Mouse (Mus musculus) erythroblast, embryonic 14.5 days (primary cell): ENCODE results near the gene Usp35. TPM values are rescaled to one million over a fixed set of nuclear protein-coding genes. Genes with fewer than 3 reads are reported as not detected.

Source experiments
- H3K27me3 ChIP-seq: 2 replicates; pipeline ENCODE4 v1.6.1; 2012; ENCODE audit warnings: inconsistent platforms; ENCODE audit not compliant: control insufficient read depth
- H3K36me3 ChIP-seq: 2 replicates; pipeline ENCODE4 v1.6.1; 2012; ENCODE audit warnings: mild to moderate bottlenecking, inconsistent platforms; ENCODE audit not compliant: control insufficient read depth
- H3K4me1 ChIP-seq: 2 replicates; pipeline ENCODE4 v1.6.1; 2012; ENCODE audit warnings: inconsistent platforms; ENCODE audit not compliant: control insufficient read depth
- H3K4me3 ChIP-seq: replicated peaks from 2 replicates; pipeline ENCODE3; 2012; ENCODE audit warnings: moderate library complexity, mild to moderate bottlenecking, inconsistent platforms
- H3K9me3 ChIP-seq: 2 replicates; pipeline ENCODE4 v1.6.1; 2012; ENCODE audit warnings: low read length, inconsistent platforms, mixed read lengths; ENCODE audit not compliant: control insufficient read depth
- GATA1 ChIP-seq: IDR thresholded peaks from 2 replicates; pipeline ENCODE4 v1.6.1; 2012; ENCODE audit warnings: low read length, inconsistent platforms, mixed read lengths
- TAL1 ChIP-seq: IDR thresholded peaks from 3 replicates; pipeline ENCODE4 v1.6.1; 2012; ENCODE audit warnings: low read length, inconsistent platforms, mixed read lengths
- polyA plus RNA-seq: library from polyadenylated mRNA; stranded (reverse); fragments of >175 nt; gene quantifications from 2 replicates; pipeline ENCODE4 v1.2.3, GENCODE M21; 2012

Gene Usp35
- polyA plus RNA-seq, 1 experiment: 0.02 TPM

GRCm38 (mm10) chr7:97358347-97358746 is 26.5 kb upstream of the Usp35 start:
- H3K36me3 ChIP-seq: no peaks in the 10 kb centered on the region

GRCm38 (mm10) chr7:97357840-97358239 is 26.0 kb upstream of the Usp35 start:
- H3K27me3 ChIP-seq: peaks cover 22% of the 10 kb centered on the region
- H3K36me3 ChIP-seq: no peaks in the 10 kb centered on the region
- 0 out of 2 replicates have a peak, but pooled peaks cover 2% of the 10 kb centered on the region for H3K9me3 ChIP-seq
- TF ChIP-seq GATA1 (no peak), TAL1 (no peak)
- no peak overlapping the region for H3K4me3 ChIP-seq
- H3K4me1 ChIP-seq: peaks cover 2% of the 10 kb centered on the region; the same call in 1 of the 2 replicates

More at GRCm38 (mm10) chr7:97358347-97358746, 26.5 kb upstream of the Usp35 start:
- Histone ChIP-seq H3K27me3 (peaks cover 27% of the 10 kb centered on the region), H3K4me1 (peaks cover 2% of the 10 kb centered on the region; the same call in 1 of the 2 replicates), H3K4me3 (no peak overlapping the region), H3K9me3 (0 out of 2 replicates have a peak, but pooled peaks cover 2% of the 10 kb centered on the region)
- TF ChIP-seq TAL1 (no peak), GATA1 (no peak)

- TF ChIP-seq GATA1: no peak
- no peak for TF ChIP-seq TAL1
- Histone ChIP-seq H3K4me3 (no peak overlapping the region), H3K36me3 (no peaks in the 10 kb centered on the region), H3K4me1 (no peaks in the 10 kb centered on the region), H3K27me3 (peaks cover 13% of the 10 kb centered on the region), H3K9me3 (0 out of 2 replicates have a peak, but pooled peaks cover 2% of the 10 kb centered on the region)
These were observed 25.1 kb upstream of the Usp35 start for GRCm38 (mm10) chr7:97356875-97357276.

GRCm38 (mm10) chr7:97356253-97356652 is 24.4 kb upstream of the Usp35 start:
- Histone ChIP-seq H3K36me3 (no peaks in the 10 kb centered on the region), H3K9me3 (no peaks in the 10 kb centered on the region), H3K4me1 (no peaks in the 10 kb centered on the region), H3K27me3 (peaks cover 9% of the 10 kb centered on the region), H3K4me3 (no peak overlapping the region)
- TF ChIP-seq TAL1 (no peak), GATA1 (no peak)

- TF ChIP-seq TAL1: no peak
- TF ChIP-seq GATA1: no peak
- no peaks in the 10 kb centered on the region for H3K4me1 ChIP-seq
- H3K4me3 ChIP-seq: no peak overlapping the region
These were observed 23.4 kb upstream of the Usp35 start for GRCm38 (mm10) chr7:97355068-97355841.

GRCm38 (mm10) chr7:97353356-97353755 is 21.5 kb upstream of the Usp35 start:
- Histone ChIP-seq H3K36me3 (no peaks in the 10 kb centered on the region), H3K27me3 (no peaks in the 10 kb centered on the region; the same call in 1 of the 2 replicates), H3K4me3 (no peak overlapping the region), H3K4me1 (no peaks in the 10 kb centered on the region), H3K9me3 (no peaks in the 10 kb centered on the region)
- TF ChIP-seq TAL1 (no peak), GATA1 (no peak)

More at GRCm38 (mm10) chr7:97355068-97355841, 23.4 kb upstream of the Usp35 start:
- H3K36me3 ChIP-seq: no peaks in the 10 kb centered on the region
- peaks cover 3% of the 10 kb centered on the region for H3K27me3 ChIP-seq
- H3K9me3 ChIP-seq: no peaks in the 10 kb centered on the region

GRCm38 (mm10) chr7:97351792-97352513 is 20.1 kb upstream of the Usp35 start:
- no peaks in the 10 kb centered on the region for H3K9me3 ChIP-seq
- H3K27me3 ChIP-seq: no peaks in the 10 kb centered on the region; the same call in 1 of the 2 replicates
- no peak for TF ChIP-seq TAL1
- TF ChIP-seq GATA1: no peak
- no peaks in the 10 kb centered on the region for H3K36me3 ChIP-seq
- no peaks in the 10 kb centered on the region for H3K4me1 ChIP-seq
- no peak overlapping the region for H3K4me3 ChIP-seq

- no peaks in the 10 kb centered on the region; the same call in 1 of the 2 replicates for H3K27me3 ChIP-seq
- H3K36me3 ChIP-seq: no peaks in the 10 kb centered on the region
- H3K4me3 ChIP-seq: no peak overlapping the region
- TF ChIP-seq GATA1 (no peak), TAL1 (no peak)
- no peaks in the 10 kb centered on the region for H3K9me3 ChIP-seq
- H3K4me1 ChIP-seq: no peaks in the 10 kb centered on the region
These were observed 19.1 kb upstream of the Usp35 start for GRCm38 (mm10) chr7:97350891-97351290.

- H3K36me3 ChIP-seq: no peaks in the 10 kb centered on the region
- no peak for TF ChIP-seq TAL1
- no peak for TF ChIP-seq GATA1
- H3K4me1 ChIP-seq: no peaks in the 10 kb centered on the region
- no peaks in the 10 kb centered on the region for H3K27me3 ChIP-seq
- H3K4me3 ChIP-seq: no peak overlapping the region
- H3K9me3 ChIP-seq: no peaks in the 10 kb centered on the region
These were observed 17.6 kb upstream of the Usp35 start for GRCm38 (mm10) chr7:97349438-97349837.
